Mouse (Mus musculus) activated CD4-positive, CD25-positive, alpha-beta regulatory T cell, adult 4 months (primary cell): ENCODE results near the gene Zbed4. TPM values are rescaled to one million over a fixed set of nuclear protein-coding genes. Genes with fewer than 3 reads are reported as not detected.
"Not testable (repeated sequence)": the region's sequence is repeated elsewhere in the genome, so short reads cannot be mapped to it uniquely, and the experiment has no call there.

Experiments used
- ATAC-seq: one replicate; pipeline ENCODE4 v1.8.0; 2017
- polyA plus RNA-seq, 2 experiments: library from polyadenylated mRNA; unstranded; fragments of 100-300 nt; shearing (Covaris generic); gene quantifications; one replicate each; pipeline ENCODE4 v1.2.1; 2017

The Zbed4 gene
- polyA plus RNA-seq, 2 experiments from 2014 or later: 6.3 to 7.2 TPM

GRCm38 (mm10) chr15:88741366-88741765 lies 10.1 kb upstream of the Zbed4 start:
- no peak for ATAC-seq

- ATAC-seq: not testable (repeated sequence)
These were observed 8.1 kb upstream of the Zbed4 start for GRCm38 (mm10) chr15:88743371-88743770.

GRCm38 (mm10) chr15:88745347-88745746 lies 6.1 kb upstream of the Zbed4 start:
- no peak for ATAC-seq

GRCm38 (mm10) chr15:88745926-88746325 lies 5.5 kb upstream of the Zbed4 start:
- ATAC-seq: no peak

- not testable (repeated sequence) for ATAC-seq
These were observed 1.8 kb upstream of the Zbed4 start for GRCm38 (mm10) chr15:88749617-88750016.

- ATAC-seq: no peak
These were observed 1.4 kb upstream of the Zbed4 start for GRCm38 (mm10) chr15:88750032-88750431.

GRCm38 (mm10) chr15:88750677-88751563 lies 540 bp upstream of the Zbed4 start:
- peak; percentile 93 for ATAC-seq

GRCm38 (mm10) chr15:88752403-88752733 lies 908 bp downstream of the Zbed4 start:
- ATAC-seq: no peak

GRCm38 (mm10) chr15:88754896-88755295 lies 3.4 kb downstream of the Zbed4 start:
- ATAC-seq: no peak

GRCm38 (mm10) chr15:88755761-88756160 lies 4.3 kb downstream of the Zbed4 start:
- no peak for ATAC-seq

- no peak for ATAC-seq
These were observed 6.6 kb downstream of the Zbed4 start for GRCm38 (mm10) chr15:88758061-88758460.

- ATAC-seq: no peak
These were observed 10.1 kb downstream of the Zbed4 start for GRCm38 (mm10) chr15:88761551-88761950.

- not testable (repeated sequence) for ATAC-seq
These were observed 14.7 kb downstream of the Zbed4 start for GRCm38 (mm10) chr15:88766139-88766538.

- ATAC-seq: no peak
These were observed 17.1 kb downstream of the Zbed4 start for GRCm38 (mm10) chr15:88768537-88768936.

GRCm38 (mm10) chr15:88774630-88775029 lies 23.2 kb downstream of the Zbed4 start:
- ATAC-seq: not testable (repeated sequence)

GRCm38 (mm10) chr15:88792140-88792850 lies 40.8 kb downstream of the Zbed4 start:
- ATAC-seq: no peak

- not testable (repeated sequence) for ATAC-seq
These were observed 43.3 kb downstream of the Zbed4 start for GRCm38 (mm10) chr15:88794729-88795128.

GRCm38 (mm10) chr15:88799950-88800371 lies 48.5 kb downstream of the Zbed4 start:
- ATAC-seq: no peak

- ATAC-seq: no peak
These were observed 49.5 kb downstream of the Zbed4 start for GRCm38 (mm10) chr15:88800921-88801354.

- no peak for ATAC-seq
These were observed 50.4 kb downstream of the Zbed4 start for GRCm38 (mm10) chr15:88801903-88802302.

GRCm38 (mm10) chr15:88802348-88802747 lies 50.9 kb downstream of the Zbed4 start:
- no peak for ATAC-seq

- no peak for ATAC-seq
These were observed 56.7 kb downstream of the Zbed4 start for GRCm38 (mm10) chr15:88808121-88808520.

GRCm38 (mm10) chr15:88810369-88810768 lies 58.9 kb downstream of the Zbed4 start:
- ATAC-seq: no peak

- no peak for ATAC-seq
These were observed 61.8 kb downstream of the Zbed4 start for GRCm38 (mm10) chr15:88813262-88813661.
